Mouse (Mus musculus) G1E-ER4 (cell line): ENCODE measurements around the gene Aven. TPM values are rescaled to one million over a fixed set of nuclear protein-coding genes. Genes with fewer than 3 reads are reported as not detected.

Experiments used
- GATA1 ChIP-seq: IDR thresholded peaks from one replicate; pipeline ENCODE4 v1.8.0; 2012; ENCODE audit warnings: low read length, inconsistent platforms
- polyA plus RNA-seq: library from polyadenylated mRNA; stranded (reverse); fragments of >175 nt; gene quantifications from 2 replicates; pipeline ENCODE4 v1.2.3, GENCODE M21; 2012

Aven gene
- polyA plus RNA-seq, 1 experiment, result 12.4 TPM

DNA sequence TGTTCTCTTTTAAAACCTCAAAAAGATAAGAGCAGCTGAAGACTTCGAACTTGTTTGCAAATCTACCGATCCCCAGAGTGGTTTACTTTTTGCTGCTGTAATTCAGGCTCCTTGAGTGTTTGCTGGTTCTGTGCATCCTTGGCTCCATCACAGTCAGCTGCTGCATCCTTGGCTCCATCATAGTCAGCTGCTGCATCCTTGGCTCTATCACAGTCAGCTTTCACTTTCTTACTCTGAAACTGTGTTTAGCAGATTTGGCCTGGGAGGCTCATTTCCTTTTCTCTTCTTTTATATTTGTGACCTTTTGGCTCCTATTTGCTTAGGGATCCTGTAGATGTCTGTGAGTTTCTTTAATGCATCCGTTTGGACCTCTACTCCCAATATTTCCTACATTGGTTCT, 24.5 kb downstream of the Aven start:
- TF ChIP-seq GATA1, result no peak

DNA sequence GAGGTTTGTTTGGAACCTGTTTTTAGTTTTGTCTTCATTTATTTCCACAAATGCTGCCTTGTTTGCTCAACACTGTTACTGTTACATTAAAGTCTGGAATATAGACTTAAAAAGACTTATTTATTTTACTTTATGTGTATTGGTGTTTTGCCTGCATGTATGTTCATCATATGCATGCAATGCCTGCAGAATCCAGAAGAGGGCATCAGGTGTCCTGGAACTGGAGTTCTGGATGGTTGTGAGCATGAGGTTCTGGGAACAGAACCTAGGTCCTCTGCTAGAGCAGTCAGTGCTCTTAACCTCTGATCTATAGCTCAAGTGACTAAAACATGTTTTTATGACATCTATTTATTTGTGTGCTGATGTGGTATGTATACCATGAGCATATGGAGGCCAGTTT, 25.8 kb downstream of the Aven start:
- no peak for TF ChIP-seq GATA1

GRCm38 (mm10) chr2:112520526-112521482, 28.0 kb downstream of the Aven start:
- TF ChIP-seq GATA1, result no peak

DNA sequence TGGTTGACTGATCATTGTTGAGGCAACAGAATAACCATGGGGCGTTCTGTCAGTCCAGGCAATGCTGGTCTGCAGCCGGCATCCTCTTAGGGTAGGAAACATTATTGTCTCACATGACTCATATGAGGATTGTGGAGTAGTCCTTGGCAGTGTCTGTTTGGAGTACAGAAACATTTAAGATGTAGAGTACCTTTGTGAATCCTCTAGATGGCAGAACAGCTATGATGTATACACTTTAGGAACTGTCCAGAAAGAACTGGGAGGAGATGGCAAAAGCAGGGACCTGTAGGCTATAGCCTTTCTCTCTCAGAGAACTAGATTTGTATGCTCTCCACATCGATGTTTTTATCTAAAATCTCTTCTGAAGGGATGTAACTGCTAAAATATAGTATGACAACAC, 34.2 kb downstream of the Aven start:
- no peak for TF ChIP-seq GATA1

DNA sequence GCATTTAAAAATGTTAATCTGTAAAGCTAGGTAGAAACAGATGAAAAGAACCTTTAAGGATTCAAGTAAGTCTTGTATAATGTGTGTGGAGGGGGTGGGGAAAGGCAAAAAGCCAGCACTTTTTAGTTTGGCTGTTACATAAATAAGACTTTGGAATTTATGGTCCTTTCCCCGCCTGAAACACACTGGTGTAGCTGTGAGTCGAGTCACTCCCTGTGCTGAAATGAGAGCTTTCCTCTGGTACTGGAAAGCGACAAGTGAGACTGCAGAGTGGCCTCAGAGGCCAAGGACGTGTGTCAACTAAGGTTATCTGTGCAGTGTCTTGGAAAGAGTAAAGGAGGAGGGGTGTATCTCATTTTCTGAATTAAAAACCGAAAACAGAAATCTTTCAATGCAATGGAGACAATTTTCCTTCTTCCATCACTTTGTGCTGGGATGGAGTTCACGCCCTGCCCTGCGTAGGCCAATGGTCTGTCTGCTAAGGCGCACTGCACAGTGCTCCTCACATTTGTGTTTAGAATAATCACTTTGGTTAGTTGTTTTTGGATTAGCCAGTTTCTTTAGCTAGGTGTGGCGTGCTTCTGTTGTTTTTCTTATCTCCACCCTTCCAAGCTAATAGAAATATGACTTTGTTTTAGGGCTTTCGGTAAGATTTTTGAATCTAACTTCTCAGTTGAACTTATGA, 40.2 kb downstream of the Aven start:
- TF ChIP-seq GATA1, result no peak

DNA sequence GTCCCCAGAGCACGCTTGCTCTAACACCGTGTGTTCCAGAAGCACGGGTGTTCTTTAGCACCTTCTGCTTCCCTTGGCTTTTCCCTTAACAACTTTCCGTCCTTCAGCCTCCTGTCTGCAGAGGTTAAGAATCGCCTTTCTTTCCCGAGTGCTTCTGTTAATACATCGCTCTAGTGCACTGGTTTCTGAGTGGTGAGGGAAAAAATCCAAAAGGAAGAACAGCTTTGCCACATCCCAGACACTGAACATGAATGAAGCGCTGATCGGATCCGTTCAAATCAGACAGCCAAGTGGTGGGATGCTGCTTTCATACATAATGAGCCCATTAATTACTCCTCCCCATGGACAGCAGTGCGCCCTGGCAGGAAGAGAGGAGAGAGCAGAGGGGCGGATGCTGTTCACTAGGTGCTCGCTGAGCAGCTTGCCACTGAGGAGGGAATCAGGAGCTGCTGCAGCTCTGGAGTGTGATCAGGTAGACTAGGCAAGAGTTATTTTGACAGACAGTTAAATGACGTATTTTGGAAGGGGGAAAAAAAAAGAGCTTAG, 42.0 kb downstream of the Aven start:
- TF ChIP-seq GATA1, result no peak

DNA sequence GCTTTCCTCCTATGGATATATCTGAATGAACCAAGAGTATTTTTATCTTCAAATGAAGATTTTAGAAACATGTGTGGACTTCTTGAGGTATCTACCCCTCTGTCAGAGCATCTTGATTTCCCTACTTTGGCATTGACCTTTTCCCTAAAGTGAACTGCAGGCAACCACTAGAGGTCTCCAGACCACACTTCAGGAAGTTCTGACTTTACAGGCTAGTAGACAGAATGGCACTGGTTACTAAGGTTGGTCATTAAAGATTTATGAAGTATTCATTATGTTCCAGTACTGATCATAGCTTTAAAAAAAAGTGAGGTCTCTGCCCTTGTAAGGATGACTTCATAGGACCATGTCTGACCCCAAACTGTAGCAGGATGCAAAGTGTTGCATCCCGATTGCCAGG, 46.0 kb downstream of the Aven start:
- TF ChIP-seq GATA1, result no peak

DNA sequence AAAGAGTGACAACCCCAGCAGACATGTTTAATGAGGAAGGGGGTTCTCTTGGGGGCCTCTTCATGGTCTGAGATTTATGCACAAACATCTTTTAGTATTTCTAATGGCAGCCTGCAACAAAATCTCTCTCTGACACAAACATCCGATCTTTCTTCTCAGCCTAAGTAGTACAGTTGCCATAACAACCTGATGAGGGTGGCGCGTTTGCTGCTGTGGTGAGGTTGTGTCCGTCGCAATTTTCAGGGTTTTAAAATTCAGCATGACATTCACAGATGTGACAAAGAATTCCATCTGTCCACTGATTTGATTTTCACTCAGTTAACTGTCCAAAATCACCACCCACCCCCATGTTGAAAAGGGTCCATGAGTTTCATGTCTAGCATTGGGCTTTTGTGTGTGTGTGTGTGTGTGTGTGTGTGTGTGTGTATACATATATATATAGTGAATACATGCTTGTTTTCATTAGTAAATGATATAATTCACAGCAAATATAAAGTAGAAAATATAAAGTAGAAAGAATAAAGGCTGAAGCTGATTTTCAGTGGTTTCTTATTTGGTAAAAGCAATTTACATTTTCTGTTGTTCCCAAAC, 49.0 kb downstream of the Aven start:
- no peak for TF ChIP-seq GATA1

DNA sequence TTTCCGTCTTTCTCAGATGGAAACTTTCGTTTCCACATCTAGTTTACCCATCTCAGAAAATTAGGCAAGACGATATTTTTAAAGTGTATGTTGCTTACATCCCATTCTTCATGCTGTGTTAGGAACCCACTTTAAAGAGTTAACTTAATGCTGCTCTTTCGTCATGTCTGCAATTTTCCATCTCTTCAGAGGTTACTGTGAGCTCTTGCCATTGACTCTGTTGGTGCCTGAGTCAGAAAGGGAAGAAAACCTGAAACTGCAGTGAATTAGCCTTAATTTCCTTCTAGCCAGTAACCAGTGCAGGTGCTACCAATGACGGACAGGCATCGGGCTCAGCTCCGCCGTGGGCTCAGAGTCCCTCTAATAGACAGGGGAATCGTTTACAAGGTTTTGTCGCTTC, 63.8 kb downstream of the Aven start:
- TF ChIP-seq GATA1, result no peak

DNA sequence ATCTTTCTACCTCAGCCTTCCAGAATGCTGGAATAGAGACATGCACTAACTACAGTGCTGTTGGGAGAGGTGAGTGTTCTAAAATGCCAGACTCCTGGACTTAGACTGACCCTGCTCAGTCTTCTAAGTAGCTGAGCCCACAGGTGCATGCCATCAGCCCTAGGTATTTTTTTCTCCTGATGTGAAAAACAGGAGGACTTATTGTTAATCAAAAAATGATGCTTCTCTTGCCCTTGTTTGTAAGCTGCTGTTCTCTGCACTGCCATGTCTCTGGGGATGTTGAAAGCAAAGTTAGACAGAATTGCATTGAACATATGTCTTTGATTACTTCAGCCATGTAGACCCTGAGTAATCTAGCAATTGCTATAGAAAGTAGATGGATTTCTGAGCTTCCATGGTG, 64.7 kb downstream of the Aven start:
- TF ChIP-seq GATA1, result no peak

GRCm38 (mm10) chr2:112561549-112561948, 68.8 kb downstream of the Aven start:
- no peak for TF ChIP-seq GATA1

DNA sequence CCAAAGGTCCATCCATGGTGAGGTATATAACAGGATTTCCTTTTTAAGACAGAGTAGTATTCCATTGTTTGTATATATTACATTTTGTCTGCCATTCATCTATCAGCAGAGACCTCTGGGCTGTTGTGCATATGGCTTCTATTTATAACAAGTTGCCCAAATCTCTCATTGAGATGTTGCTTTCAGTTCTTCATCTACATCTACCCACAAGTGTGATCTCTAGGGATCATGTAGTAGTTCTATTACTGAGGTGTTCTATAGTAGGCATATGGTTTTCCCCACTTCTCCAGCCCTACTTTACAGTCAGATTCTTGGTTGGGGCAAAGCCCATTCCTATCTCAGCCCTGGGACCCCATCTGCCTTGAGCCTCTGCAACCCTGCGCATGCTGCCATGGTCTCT, 72.3 kb downstream of the Aven start:
- no peak for TF ChIP-seq GATA1

DNA sequence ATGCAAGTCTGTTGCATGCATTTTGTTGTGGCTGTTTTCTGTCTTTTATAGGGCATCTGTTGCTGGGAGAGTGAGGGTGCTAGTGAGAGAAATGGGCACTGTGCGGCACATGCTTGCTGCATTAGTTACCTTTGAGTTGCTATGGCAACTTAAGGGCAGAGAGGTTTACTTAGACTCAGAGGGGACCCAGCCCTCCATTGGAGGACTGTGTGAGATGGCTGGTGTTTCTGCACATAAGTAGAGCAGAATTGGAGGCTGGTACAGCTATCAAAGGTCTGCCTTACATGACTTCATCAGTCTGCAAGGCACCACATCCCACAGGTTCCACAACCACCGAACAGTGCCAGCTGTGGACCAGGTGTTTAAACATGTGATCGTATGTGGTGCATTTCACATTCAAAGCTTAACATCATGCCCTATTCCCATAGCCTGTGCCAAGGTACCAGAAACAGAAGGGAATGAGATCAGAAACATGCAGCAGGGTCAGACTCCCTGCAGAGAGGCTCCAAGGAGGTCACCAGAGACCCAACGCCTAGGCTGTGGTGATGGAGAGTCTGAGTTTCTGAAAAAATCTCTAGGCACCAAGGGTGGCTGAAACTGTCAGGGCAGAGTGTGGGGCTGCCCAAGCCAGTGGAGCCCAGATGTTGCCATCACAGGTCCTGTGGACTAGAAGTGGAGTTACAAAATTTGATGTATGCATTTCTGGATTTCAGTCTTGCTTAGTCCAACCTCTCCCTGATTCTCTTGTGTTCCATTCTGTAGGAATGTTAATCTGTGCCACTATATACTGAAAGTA, 73.7 kb downstream of the Aven start:
- no peak for TF ChIP-seq GATA1

- TF ChIP-seq GATA1, result no peak
Measured at GRCm38 (mm10) chr2:112567786-112568185, 75.0 kb downstream of the Aven start.

DNA sequence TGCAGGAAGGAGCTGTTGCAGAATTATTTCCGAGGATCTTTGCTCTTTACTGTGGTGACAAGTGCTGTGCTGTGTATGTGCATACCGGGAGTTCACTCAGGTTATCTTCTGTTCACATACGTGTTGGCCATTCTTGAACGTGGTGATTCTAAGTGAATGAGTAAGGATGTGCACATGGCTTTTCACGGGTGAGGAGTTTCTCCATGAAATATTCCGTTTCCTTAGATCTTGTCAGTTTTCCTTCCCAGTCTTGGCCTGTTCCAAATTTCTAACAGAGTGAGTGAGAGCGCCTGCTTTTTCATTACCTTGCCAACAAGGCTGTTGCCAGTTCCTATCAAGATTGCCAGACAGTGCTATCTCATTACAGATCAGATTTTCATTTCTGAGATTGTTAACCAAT, 98.2 kb downstream of the Aven start:
- TF ChIP-seq GATA1, result no peak
